Mouse (Mus musculus) liver, postnatal 0 days (tissue): ENCODE data around the gene Dlg2.

Experiments
- CTCF ChIP-seq: sonication (generic); IDR thresholded peaks from 2 replicates; pipeline ENCODE4 v1.5.1; 2016; ENCODE audit warnings: antibody characterized with exemption, low read depth
- EP300 ChIP-seq: IDR thresholded peaks from 2 replicates; pipeline ENCODE4 v1.6.1; 2016; ENCODE audit warnings: antibody characterized with exemption, low read depth, mild to moderate bottlenecking

GRCm38 (mm10) chr7:92292918-92293518 is 1816.5 kb downstream of the Dlg2 start:
- no peak for TF ChIP-seq CTCF
- TF ChIP-seq EP300: no peak
